Mouse (Mus musculus) cerebellum, postnatal 36 days (tissue): ENCODE measurements around the gene Pex13.

Experiments used
- DNase-seq, 2 experiments: peaks; one replicate each; pipeline ENCODE4 v3.0.0; 2021 to 2022; ENCODE audit warnings: mixed read lengths in 2 of 2

Gene Pex13

GRCm38 (mm10) chr11:23665798-23666501 is at the start of gene Pex13:
TSS of gene Pex13 (minus strand) at chr11:23665959.
- peak; percentile 88 to 90 for DNase-seq

GRCm38 (mm10) chr11:23712299-23712698 is 46.5 kb upstream of the Pex13 start:
- DNase-seq: no peak

GRCm38 (mm10) chr11:23704604-23705294 is 39.0 kb upstream of the Pex13 start:
- no peak for DNase-seq

GRCm38 (mm10) chr11:23701831-23702230 is 36.1 kb upstream of the Pex13 start:
- DNase-seq: no peak

- no peak for DNase-seq
These were observed 33.8 kb upstream of the Pex13 start for GRCm38 (mm10) chr11:23699414-23700095.

GRCm38 (mm10) chr11:23698526-23698925 is 32.8 kb upstream of the Pex13 start:
- no peak for DNase-seq

GRCm38 (mm10) chr11:23695847-23696246 is 30.1 kb upstream of the Pex13 start:
- DNase-seq: no peak

GRCm38 (mm10) chr11:23693286-23693685 is 27.5 kb upstream of the Pex13 start:
- DNase-seq: no peak

- no peak for DNase-seq
These were observed 22.3 kb upstream of the Pex13 start for GRCm38 (mm10) chr11:23688060-23688459.

GRCm38 (mm10) chr11:23686671-23687070 is 20.9 kb upstream of the Pex13 start:
- no peak for DNase-seq

- DNase-seq: no peak
These were observed 16.8 kb upstream of the Pex13 start for GRCm38 (mm10) chr11:23682561-23682960.

GRCm38 (mm10) chr11:23680435-23680950 is 14.7 kb upstream of the Pex13 start:
- DNase-seq: no peak

- peak; percentile 30 to 74 for DNase-seq
These were observed 13.4 kb upstream of the Pex13 start for GRCm38 (mm10) chr11:23679044-23679642.

- no peak for DNase-seq
These were observed 10.3 kb upstream of the Pex13 start for GRCm38 (mm10) chr11:23676100-23676499.

- no peak for DNase-seq
These were observed 6.5 kb upstream of the Pex13 start for GRCm38 (mm10) chr11:23672256-23672749.

GRCm38 (mm10) chr11:23667128-23667527 is 1.4 kb upstream of the Pex13 start:
- DNase-seq: no peak

- no peak for DNase-seq
These were observed 767 bp upstream of the Pex13 start for GRCm38 (mm10) chr11:23666526-23666925.

- DNase-seq: no peak
These were observed 410 bp downstream of the Pex13 start, which contains the start of gene Pus10 for GRCm38 (mm10) chr11:23665311-23665786. TSS of gene Pus10 (plus strand) at chr11:23665674.

GRCm38 (mm10) chr11:23664232-23664631 is 1.5 kb downstream of the Pex13 start:
- no peak for DNase-seq

GRCm38 (mm10) chr11:23657791-23658190 is 8.0 kb downstream of the Pex13 start:
- DNase-seq: no peak

- DNase-seq: no peak
These were observed 12.1 kb downstream of the Pex13 start for GRCm38 (mm10) chr11:23653666-23654065.

GRCm38 (mm10) chr11:23647835-23648234 is 17.9 kb downstream of the Pex13 start:
- DNase-seq: no peak

GRCm38 (mm10) chr11:23647431-23647830 is 18.3 kb downstream of the Pex13 start:
- DNase-seq: no peak
